In the genomic region with DNA sequence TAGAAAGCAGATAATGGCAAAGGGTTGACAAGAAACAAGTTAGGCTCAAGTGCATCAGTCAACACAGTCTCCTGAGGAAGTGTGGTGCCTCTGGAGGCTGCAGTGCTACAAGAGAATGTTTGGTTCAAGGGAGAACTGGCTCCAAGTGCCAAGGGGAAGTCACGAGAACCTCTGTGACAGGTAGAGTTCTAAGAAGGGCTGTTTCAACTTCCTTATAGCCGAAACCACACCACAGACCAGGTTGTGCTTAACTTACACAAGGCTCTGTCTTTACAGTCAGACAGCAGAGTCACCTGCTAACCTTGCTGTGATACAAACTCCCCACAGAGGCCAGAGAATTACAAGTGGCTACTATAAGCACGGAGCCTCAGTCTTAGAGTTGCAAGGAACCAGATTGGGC, we compare ENCODE assay signal across 12 mouse cellular contexts. TPM values are rescaled to one million over a fixed set of nuclear protein-coding genes. Genes with fewer than 3 reads are reported as not detected.
DNase-seq lines count a peak whose midpoint lies in the region.
"Had no signal": no experiment of that assay in that cellular context is flagged by ENCODE, and none has a peak within 500 bp of the region (broad histone marks: within the 10 kb centered on the region; RNA-seq: fewer than 3 reads in every experiment).

No protein-coding gene starts in this region.

- peak; percentile 3 for DNase-seq in spleen, adult 12 weeks (ENCODE audit: low spot score)
- no peak for DNase-seq in spleen, postnatal 4 days (ENCODE audit: low spot score in 2 of 2)
- peak; percentile 54 for DNase-seq in MEL-GATA-1-ER (ENCODE audit: extremely low read depth, low read depth)
- peak; percentile 11 to 40 for DNase-seq in lung, postnatal 4 days
- DNase-seq in thymus, postnatal 25 days = peak; percentile 29
- DNase-seq in embryo, embryonic 9.5 days (ENCODE audit: extremely low spot score) = no peak
- DNase-seq in left cerebral cortex, postnatal 36 days (ENCODE audit: low spot score in 2 of 2) = no peak
- DNase-seq in gastrocnemius, adult 18-20 months (ENCODE audit: low spot score) = no peak
- DNase-seq: cerebellum, adult 11-12 months; kidney, adult 18-20 months; liver, embryonic 13.5 days; retina, postnatal 1 day had no signal

- intact Hi-C loops in left cerebral cortex, postnatal 36 days (cut with DNase I) = no loop called here

RNA-seq across cellular contexts. Expression of a gene that starts 30.1 kb away (rescaled TPM):
- 100 to 1,000 TPM; 121 to 122 TPM for total RNA-seq in left cerebral cortex, postnatal 36 days (2021)
- 10 to 100 TPM; 89.6 to 97.0 TPM for total RNA-seq in gastrocnemius, adult 18-20 months (2021)

RNA-seq across cellular contexts. Expression of a gene that starts 30.4 kb away (rescaled TPM):
- total RNA-seq in left cerebral cortex, postnatal 36 days (2021) = 100 to 1,000 TPM; 385 to 422 TPM
- 100 to 1,000 TPM; 521 to 526 TPM for total RNA-seq in gastrocnemius, adult 18-20 months (2021)

RNA-seq across cellular contexts. Expression of a gene that starts 30.7 kb away (rescaled TPM):
- 100 to 1,000 TPM in 1 of 2 experiments, 10 to 100 TPM in 1; 94.7 to 101 TPM for total RNA-seq in left cerebral cortex, postnatal 36 days (2021)
- 10 to 100 TPM; 35.7 to 38.0 TPM for total RNA-seq in gastrocnemius, adult 18-20 months (2021)

Comparison
In these comparisons a context has a peak if more than half of its experiments do, and no peak if none do; other contexts are left out.
1. DNase-seq: peak in spleen, adult 12 weeks (single experiment), MEL-GATA-1-ER (single experiment), lung, postnatal 4 days (2 of 2) and thymus, postnatal 25 days (single experiment); none in spleen, postnatal 4 days (0 of 2), embryo, embryonic 9.5 days (single experiment), left cerebral cortex, postnatal 36 days (0 of 2) and gastrocnemius, adult 18-20 months (single experiment).